Mouse (Mus musculus) activated CD4-positive, CD25-positive, alpha-beta regulatory T cell, adult 4 months (primary cell): ENCODE results near the gene Clic4. TPM values are rescaled to one million over a fixed set of nuclear protein-coding genes. Genes with fewer than 3 reads are reported as not detected.

ENCODE experiments used
- ATAC-seq: one replicate; pipeline ENCODE4 v1.8.0; 2017
- polyA plus RNA-seq, 2 experiments: library from polyadenylated mRNA; unstranded; fragments of 100-300 nt; shearing (Covaris generic); gene quantifications; one replicate each; pipeline ENCODE4 v1.2.1; 2017

Gene Clic4
- 1 to 10 TPM; 4.5 to 8.8 TPM for polyA plus RNA-seq

- peak; percentile 96 for ATAC-seq
Observed at GRCm38 (mm10) chr4:135272640-135273306, at the start of gene Clic4. Gene Clic4 (minus strand): TSS chr4:135272814.

- ATAC-seq, result no peak
Observed at GRCm38 (mm10) chr4:135317966-135318365, 45.4 kb upstream of the Clic4 start.

- ATAC-seq, result no peak
Observed at GRCm38 (mm10) chr4:135317539-135317938, 44.9 kb upstream of the Clic4 start.

DNA sequence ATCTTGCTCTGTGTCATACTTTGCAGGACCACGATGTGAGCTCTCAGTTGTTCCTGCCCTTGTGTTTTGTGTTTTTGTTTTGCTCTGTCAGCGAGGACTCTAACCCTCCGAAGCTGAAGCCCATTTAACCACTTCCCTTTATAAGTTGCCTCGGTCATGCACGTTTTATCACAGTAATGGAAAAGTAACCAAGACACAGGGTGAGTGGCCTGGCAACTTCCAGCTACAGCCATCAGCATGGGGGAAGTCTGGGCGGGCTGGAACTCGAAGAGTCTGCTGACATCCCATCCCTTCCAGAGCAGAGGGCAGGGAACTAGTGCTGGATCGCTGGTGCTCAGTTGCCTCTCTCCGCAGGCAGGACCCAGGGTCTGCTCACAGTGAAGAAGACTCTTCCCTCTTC, 42.7 kb upstream of the Clic4 start:
- ATAC-seq, result no peak

DNA sequence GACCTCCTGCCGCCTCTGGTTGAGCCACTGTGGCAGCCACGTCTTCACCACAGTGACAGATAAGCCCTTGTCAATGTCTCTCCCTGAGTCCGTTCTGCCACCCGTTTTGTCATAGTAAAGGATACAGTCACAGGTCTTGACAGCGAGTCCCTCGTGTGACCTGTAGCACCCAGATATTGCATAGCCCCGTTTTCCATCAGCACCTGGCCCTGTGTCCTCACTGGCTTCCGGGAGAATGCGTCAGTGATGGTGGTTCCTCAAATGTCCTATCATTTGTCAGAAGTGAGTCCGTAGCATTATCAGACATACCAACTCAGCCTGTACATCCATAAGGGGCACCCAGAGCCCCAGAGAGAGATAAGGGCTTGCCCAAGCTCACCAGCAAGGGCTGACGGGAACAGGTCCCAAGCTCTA, 41.8 kb upstream of the Clic4 start:
- no peak for ATAC-seq

DNA sequence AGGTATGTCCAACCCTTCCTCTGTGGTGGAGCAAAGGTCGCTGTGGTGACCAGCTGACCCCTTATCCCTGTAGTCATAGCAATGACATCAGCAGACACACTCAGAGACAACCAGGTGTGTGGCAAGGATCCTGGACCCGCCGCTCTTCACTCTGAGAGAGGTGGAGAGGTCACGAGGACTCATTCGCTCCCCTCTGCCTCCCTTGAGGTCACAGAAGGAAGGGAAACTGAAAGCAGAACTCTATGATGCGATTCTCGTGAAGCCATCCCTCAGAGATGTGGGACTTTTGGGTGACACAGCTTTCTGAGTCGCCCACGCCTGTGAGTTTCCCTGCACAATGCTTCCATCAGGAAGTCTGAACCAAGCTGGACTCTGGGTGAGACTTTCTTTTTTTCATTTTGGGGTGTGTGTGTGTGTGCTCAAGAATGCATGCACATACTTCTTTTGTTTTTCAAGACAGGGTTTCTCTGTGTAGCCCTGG, 41.2 kb upstream of the Clic4 start:
- peak; percentile 91 for ATAC-seq

GRCm38 (mm10) chr4:135313111-135313691, 40.6 kb upstream of the Clic4 start:
- peak; percentile 28 for ATAC-seq

DNA sequence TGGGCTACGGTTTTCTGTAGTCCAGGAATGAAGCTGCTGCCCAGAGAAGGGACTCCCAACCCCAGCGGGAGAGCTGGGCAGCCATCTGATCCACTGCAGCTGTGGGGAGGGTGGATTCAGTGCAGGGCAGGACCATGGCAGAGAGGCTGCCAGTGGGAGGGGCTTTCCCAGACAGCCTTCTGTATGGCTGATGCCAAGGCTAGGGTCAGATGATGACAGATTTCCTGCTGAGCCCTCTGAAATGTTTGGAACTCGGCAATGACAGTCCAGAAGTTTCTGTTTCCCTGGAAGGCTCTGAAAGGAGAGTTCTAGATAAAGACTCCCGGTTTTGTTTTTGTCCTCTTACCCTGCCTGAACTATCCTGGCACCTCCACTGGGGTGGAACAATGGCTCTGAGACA, 40.1 kb upstream of the Clic4 start:
- peak; percentile 20 for ATAC-seq

DNA sequence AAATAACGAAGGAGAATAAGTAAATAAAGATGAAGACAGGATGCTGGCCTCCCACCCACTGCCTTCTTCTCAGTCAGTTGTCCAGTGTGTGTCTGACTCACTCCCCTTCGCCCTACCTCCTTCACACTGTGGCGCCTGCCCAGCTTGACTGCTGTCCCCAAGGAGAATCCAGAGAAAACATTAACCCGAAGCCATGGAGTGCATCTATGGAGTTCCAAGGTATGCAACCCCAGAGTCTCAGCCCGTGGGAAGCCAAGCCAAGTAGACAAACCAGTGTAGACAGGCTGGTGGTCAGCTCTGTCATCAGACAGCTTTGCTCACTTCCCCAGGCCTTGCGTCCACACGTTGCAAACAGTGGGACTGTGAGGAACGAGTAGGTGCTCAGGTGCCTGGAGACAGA, 37.8 kb upstream of the Clic4 start:
- ATAC-seq, result no peak

DNA sequence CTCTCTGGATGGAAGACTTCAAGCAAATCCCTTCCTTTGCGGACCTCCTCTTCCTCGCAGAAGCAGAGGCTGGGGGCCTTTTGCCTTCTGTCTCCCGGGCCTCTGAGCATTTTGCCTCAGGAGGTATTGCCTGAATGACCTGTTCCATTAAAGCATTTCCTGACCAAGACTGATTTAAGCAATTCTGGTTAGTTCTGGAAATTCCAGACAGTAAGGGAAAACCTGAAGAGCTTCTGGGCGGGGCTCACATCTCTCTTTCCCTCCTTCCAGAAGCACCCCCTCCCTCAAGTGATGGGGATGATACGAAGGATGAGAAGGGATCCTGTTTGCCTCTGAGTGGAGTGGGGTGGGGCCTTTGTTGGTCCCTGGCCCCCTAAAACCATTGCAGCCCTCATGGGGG, 37.1 kb upstream of the Clic4 start:
- ATAC-seq, result no peak

DNA sequence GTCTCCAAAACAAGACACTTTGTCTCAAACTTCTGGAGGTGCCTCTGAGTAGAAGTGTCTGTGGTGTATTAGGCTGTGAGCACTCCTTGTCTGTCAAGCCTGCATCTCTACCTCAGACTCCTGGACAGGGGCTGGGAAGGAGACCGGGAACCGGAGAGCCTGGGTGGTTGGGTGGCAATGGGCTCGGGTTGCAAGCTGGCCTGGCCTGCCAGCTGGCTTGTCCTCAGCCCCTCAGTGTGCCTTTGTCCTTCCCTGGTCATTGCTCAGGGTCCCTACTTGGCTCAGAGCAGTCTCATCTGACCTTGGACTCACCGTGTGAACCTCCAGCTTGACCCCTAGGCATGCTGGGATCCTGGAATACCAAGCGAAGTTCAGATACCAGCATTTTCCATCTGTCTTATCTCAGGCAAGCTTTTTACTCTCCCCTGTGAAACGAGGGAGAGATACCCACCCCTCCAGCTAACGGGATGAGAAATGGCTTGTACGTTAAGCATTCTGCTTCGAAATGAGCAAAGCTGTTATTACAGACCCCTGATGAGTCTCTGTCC, 36.6 kb upstream of the Clic4 start:
- ATAC-seq, result no peak

DNA sequence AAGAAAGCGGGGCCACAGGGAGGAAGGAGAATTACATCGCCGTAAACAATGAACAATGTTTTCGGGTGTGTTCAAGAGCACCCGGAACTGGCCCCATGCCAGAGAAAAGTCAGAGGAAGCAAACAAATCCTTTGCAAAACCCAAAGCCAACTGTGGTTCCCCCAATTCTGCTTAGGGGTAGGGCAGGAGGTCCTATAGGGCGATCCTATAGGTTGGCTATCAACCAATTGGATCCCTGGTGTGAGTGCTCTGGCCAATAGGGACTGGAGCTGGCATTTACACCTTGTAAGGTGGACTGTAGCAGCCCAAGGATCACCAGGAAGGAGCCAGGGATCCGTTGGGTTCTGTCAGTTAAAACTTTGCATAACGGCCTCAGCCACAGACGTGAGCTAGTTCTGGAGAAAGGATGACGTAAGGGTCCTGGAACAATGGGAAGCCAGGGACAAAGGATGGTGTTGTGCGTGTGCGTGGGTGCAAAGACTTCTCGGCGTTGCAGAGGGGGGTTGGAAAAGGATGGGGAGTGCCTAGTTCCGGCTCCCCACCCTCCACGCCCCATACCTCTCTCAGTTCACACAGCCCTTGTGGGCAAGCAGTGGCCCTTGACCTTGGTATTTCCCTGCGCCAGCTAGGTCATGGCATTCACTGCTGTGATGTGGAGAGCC, 34.5 kb upstream of the Clic4 start:
- ATAC-seq, result no peak

DNA sequence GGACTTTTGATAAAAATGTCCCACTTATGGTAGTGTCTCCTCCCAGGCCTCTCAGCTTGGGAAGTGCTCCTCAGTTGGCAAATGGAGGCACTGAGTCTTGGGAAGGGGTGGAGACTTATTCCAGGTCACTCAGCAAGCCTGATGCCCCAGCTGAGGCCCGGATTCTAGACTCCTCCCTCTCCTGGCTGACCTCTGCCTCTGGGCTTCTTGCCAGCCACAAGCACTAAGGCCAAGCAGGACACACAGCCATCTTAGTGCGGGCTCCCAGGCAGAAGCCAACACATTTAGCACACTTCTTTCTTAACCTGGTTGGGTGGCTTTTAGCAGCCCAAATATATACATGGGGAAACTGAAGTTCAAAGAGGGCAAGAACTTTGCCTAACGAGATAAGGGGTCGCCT, 33.9 kb upstream of the Clic4 start:
- ATAC-seq, result no peak

DNA sequence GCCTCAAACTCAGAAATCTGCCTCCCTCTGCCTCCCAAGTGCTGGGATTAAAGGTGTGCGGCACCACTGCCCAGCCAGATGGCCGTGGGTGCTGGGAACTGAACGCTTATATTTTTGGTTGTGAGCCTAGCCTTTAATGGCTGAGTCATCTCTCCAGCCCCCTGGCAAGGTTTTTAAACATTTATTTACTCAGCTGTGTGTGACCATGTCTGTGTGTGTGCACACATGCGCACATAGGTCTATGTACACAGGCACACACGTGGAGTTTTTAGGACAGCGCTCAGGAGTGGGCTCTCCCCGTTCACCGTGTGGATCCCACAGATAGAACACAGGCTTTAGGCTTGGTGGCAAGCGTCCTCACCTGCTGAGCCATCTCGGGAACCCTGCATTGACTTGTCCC, 29.6 kb upstream of the Clic4 start:
- ATAC-seq, result no peak

DNA sequence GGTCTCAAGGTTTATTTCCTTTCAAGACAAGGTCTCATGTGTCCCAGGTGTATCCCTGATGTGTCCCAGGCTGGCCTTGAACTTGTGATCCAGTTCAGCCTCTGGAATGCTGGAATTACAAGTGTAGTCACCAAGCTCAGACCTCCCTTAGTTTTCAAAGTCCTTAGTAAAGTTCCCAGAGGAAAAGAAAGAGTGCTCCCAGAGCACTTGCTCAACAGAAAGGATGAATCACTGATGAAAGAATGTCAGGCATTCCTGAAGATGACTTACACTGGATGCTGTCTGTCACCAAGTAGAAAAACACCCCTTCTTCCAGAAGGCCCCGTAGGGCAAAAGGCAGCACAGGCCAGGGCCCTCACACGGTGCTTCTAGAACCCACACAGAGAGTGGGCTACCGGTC, 28.6 kb upstream of the Clic4 start:
- ATAC-seq, result no peak

DNA sequence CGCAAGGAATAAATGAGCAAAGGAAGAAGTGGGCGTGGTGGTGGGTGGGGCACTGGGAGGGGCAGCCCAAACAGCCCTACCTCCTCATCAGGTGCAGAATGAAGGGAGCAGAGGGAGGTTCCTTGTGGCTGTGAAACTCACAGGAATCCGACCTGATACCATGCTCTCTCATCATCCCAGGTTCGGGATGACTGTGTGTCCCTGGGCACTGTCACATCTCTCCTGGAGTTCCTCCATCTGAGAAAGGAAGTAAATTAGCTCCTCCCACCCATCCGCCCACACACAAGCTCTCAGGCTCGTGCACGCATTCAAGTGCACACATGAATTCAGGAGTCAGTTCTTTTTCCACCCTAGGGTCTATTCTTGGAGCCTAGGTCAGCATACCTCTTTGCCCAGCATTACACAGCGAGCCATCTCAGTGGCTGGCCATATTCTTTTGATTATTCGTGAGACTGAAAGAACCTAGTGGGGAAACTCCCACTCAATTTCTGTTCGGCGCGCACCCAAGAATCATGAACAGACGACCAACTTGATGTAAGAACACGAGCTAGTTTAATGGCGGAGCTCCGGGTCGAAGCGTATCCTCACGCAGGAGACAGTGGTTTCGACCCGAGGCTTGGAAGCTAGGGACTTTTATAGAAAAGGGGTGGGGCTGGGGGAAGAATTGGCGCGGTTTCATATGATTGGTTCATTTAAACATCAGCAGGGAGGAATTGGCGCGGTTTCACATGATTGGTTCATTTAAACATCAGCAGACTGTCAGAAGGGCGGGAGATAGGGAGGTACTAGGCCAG, 27.8 kb upstream of the Clic4 start:
- ATAC-seq, result no peak

DNA sequence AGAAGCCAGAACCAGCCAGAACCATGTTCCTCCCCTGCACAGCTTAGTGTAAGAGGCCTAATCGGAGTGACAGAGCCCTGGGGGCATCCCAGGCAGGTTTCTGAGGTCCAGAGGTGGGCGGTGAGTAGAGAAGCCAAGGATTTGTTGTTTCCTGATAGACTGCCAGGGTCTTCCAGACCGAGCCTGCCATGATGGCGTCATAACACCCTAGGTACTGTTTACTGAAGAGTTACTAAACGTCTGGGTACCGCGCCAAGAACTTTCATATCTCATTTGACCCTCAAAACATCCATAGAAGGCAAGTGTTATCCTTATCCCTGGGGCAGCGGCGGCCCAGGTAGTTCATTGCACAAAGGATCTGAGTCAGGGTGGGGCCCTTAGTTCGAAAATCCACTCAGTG, 26.1 kb upstream of the Clic4 start:
- no peak for ATAC-seq

- ATAC-seq, result no peak
Observed at GRCm38 (mm10) chr4:135297931-135298546, 25.4 kb upstream of the Clic4 start.

GRCm38 (mm10) chr4:135297146-135297545, 24.5 kb upstream of the Clic4 start:
- no peak for ATAC-seq

DNA sequence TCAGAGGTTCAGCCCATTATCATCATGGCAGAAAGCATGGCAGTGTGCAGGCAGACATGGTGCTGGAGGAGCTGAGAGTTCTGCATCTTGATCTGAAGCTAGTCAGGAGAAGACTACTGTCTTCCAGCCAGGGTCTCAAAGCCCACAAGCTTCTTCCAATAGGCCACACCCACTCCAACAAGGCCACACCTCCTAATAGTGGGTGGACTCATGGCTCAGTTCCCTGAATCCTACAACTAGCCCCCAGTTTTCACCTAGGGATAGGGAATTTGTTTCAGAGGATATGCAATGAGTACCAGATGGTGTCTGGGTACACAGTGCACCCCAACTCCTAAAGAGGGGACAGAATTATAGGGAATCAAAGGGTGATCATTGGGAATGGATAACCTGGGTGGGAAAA, 24.0 kb upstream of the Clic4 start:
- no peak for ATAC-seq

GRCm38 (mm10) chr4:135293813-135294212, 21.2 kb upstream of the Clic4 start:
- ATAC-seq, result no peak

DNA sequence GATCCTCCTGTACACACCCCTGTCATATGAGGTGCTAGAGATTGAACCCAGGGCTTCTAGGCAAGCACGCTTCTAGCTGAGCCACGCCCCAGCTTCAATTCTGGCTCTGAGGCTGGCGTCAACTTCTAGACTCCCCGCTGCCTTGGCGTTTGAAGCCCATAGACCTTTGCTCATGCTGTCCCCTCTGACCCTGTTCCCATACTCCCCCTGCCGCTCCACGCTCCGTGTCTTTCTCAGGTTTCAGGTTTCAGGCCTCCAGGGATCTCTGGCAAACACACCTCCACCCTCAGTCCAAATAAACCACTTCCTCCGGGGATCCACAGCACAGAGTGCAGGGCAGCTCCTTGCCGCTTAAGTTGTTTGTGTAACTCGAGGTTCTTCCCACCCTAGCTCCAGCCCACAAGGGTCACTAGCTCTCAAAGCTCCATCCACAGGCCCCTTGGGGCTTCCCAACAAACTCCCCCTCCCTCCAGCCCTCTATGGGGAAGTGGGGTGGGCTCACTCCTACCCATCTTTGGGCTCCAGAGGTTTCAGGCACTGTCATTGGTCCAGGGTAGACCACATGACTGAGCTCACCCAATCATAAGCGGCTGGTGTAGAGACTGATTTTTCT, 20.0 kb upstream of the Clic4 start:
- ATAC-seq, result peak; percentile 76
